Mouse (Mus musculus) limb, embryonic 13.5 days (tissue): ENCODE measurements around the gene Tom1l2. TPM values are rescaled to one million over a fixed set of nuclear protein-coding genes. Genes with fewer than 3 reads are reported as not detected.

Experiments used
- ATAC-seq: fragments of 200-750 bp; cut with Nextera tagmentation; 2 replicates; pipeline ENCODE4 v1.8.0; 2017; ENCODE audit warnings: low read depth, moderate number of reproducible peaks, moderate TSS enrichment; ENCODE audit not compliant: low FRiP score
- H3K27ac ChIP-seq: fragments of 300-500 bp; sonication (generic); 2 replicates; pipeline ENCODE4 v1.5.1; 2015; ENCODE audit warnings: inconsistent platforms, mild to moderate bottlenecking, moderate library complexity
- H3K27me3 ChIP-seq: fragments of 300-500 bp; sonication (generic); 2 replicates; pipeline ENCODE4 v1.6.1; 2015; ENCODE audit warnings: mild to moderate bottlenecking, inconsistent platforms
- H3K36me3 ChIP-seq: fragments of 300-500 bp; sonication (generic); 2 replicates; pipeline ENCODE4 v1.6.1; 2015; ENCODE audit warnings: inconsistent platforms, mild to moderate bottlenecking, moderate library complexity
- H3K4me1 ChIP-seq: fragments of 300-500 bp; sonication (generic); 2 replicates; pipeline ENCODE4 v1.6.1; 2015; ENCODE audit warnings: inconsistent platforms
- H3K4me2 ChIP-seq: fragments of 300-500 bp; sonication (generic); replicated peaks from 2 replicates; pipeline ENCODE4 v1.6.1; 2015; ENCODE audit warnings: inconsistent platforms, mild to moderate bottlenecking, moderate library complexity
- H3K4me3 ChIP-seq: fragments of 300-500 bp; sonication (generic); 2 replicates; pipeline ENCODE4 v1.5.1; 2015; ENCODE audit warnings: moderate library complexity, mild to moderate bottlenecking, inconsistent platforms
- H3K9ac ChIP-seq: fragments of 300-500 bp; sonication (generic); 2 replicates; pipeline ENCODE4 v1.6.1; 2015; ENCODE audit warnings: mild to moderate bottlenecking, inconsistent platforms
- H3K9me3 ChIP-seq: fragments of 300-500 bp; sonication (generic); 2 replicates; pipeline ENCODE4 v1.6.1; 2016; ENCODE audit warnings: inconsistent platforms
- WGBS: fragments of 180-500 bp; shearing (Covaris S2); methylation state at CpG from one replicate; pipeline ENCODE4 v1.1.7; 2015; 5-methylcytosine and 5-hydroxymethylcytosine counted together
- polyA plus RNA-seq: library from polyadenylated mRNA; unstranded; fragments of >200 nt; fragmentation: Nextera tagmentation; extraction: Ambion mirVana; gene quantifications from 2 replicates; pipeline ENCODE4 v1.2.1, GENCODE M21; 2015

The Tom1l2 gene
- polyA plus RNA-seq, 1 experiment from 2014 or later: 27.9 TPM

DNA sequence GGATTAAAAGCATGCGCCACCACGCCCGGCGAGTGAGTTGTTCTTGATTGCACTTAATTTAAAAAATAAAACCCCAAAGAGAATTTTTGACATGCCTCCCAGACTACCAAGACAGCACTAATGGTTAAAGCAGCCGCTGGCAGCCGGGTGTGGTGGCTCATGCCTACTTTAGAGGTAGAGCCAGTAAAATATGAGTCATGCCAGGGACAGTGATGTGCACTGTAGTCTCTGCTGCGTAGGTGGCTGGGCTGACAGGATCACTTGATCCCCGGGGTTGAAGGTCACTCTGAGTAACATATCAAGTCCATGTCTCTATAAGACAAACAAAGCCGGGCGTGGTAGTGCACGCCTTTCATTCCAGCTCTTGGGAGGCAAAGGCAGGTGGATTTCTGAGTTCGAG lies 13.3 kb downstream of the Tom1l2 start:
- Histone ChIP-seq H3K4me3 (no peak overlapping the region), H3K27me3 (no peaks in the 10 kb centered on the region), H3K9me3 (no peaks in the 10 kb centered on the region), H3K27ac (no peak overlapping the region), H3K4me2 (no peak overlapping the region), H3K4me1 (peaks cover 10% of the 10 kb centered on the region), H3K9ac (no peak overlapping the region), H3K36me3 (peaks cover 5% of the 10 kb centered on the region; the same call in 1 of the 2 replicates)
- WGBS: 94% methylated on average over 12 of the region's 12 CpGs
- ATAC-seq: no peak

DNA sequence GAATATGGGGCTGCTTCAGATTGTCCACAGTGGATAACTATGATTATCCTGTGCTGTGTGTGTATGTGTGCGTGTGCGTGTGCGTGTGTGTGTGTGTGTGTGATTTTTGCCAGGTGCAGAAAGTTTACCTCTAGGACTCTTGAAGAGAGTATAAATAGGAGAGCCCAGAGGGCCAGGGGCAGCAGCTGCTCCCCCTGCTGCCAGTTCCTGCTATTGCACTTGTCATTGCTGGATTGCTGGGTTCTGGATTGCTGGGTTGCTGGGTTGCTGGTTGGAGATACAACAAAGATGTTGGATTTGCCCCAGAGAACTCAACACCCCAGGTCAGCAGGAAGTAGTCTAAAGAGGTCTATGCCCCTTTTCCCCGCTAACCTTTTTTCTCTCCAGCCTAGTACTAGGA lies 14.4 kb downstream of the Tom1l2 start:
- Histone ChIP-seq H3K36me3 (peaks cover 5% of the 10 kb centered on the region; the same call in 1 of the 2 replicates), H3K27me3 (no peaks in the 10 kb centered on the region), H3K4me1 (peaks cover 15% of the 10 kb centered on the region), H3K9ac (no peak overlapping the region), H3K9me3 (no peaks in the 10 kb centered on the region), H3K4me3 (no peak overlapping the region), H3K4me2 (no peak overlapping the region), H3K27ac (no peak overlapping the region)
- 69% methylated on average over 4 of the region's 4 CpGs for WGBS
- ATAC-seq: no peak

DNA sequence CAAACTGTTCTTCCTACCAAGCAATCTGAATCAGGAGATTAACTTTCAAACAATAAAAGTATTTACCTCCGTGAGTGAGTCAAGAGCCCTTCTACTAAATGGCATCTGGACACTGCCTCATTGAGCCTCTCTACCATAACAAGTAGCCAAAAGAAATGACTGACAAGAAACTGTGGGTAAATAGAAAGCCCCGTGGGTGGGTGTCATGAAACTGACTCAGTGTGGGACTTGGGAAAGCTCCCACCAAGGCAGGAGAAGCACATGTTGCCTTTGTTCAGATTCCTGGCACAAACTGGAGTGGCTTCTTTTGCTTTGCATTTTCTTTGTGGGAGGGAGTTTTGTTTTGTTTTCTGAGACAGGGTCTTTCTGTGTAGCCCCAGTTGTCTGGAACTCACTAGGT lies 16.9 kb downstream of the Tom1l2 start:
- Histone ChIP-seq H3K9me3 (no peaks in the 10 kb centered on the region), H3K27ac (no peak overlapping the region), H3K4me1 (peaks cover 6% of the 10 kb centered on the region; the same call in 1 of the 2 replicates), H3K27me3 (no peaks in the 10 kb centered on the region), H3K9ac (no peak overlapping the region), H3K4me3 (no peak overlapping the region), H3K36me3 (peaks cover 5% of the 10 kb centered on the region; the same call in 1 of the 2 replicates), H3K4me2 (no peak overlapping the region)
- no peak for ATAC-seq
- 79% methylated on average over 2 of the region's 2 CpGs for WGBS

DNA sequence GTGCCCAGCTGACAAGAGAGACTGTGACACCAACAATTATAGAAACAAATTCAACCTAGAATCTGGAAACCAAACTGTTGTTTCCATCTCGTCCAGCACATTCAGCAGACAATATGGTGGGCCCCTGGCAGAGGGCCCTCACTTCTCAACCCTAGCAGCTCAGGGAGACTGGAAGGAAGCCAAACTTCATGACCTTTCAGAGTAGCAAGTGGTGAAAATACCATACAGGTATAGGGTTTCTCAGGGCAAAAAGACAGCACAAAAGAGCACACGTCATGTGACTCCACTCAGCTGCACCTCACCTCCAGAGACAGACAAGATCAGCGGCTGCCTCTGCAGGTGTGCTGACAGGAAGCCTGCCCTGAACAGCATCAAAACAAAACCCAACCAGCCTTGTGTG lies 18.6 kb downstream of the Tom1l2 start:
- no peak for ATAC-seq
- H3K27me3 ChIP-seq: no peaks in the 10 kb centered on the region
- no peak overlapping the region for H3K27ac ChIP-seq
- no peak overlapping the region for H3K4me2 ChIP-seq
- H3K4me3 ChIP-seq: no peak overlapping the region
- peaks cover 5% of the 10 kb centered on the region; the same call in 1 of the 2 replicates for H3K36me3 ChIP-seq
- H3K4me1 ChIP-seq: peaks cover 6% of the 10 kb centered on the region; the same call in 1 of the 2 replicates
- no peaks in the 10 kb centered on the region for H3K9me3 ChIP-seq
- no peak overlapping the region for H3K9ac ChIP-seq
- 65% methylated on average over 3 of the region's 3 CpGs for WGBS

DNA sequence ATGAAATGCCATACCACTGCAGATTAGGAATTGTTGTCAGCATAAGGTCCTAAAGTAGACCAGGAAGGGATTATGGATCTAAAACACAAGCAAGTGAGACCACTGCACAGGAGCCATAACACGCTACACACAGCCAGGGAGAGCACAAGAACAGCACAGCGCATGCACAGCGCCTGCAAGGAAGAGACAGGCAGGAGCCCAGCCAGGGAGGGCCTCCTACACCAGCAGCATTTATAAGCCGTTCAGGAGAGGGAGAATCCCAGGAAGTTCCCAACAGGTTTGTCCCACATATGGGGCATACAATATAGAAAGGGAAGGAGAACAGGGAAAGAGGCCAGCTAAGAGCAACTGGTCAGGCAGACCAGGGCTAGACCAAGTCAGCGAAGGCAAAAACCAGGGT lies 19.2 kb downstream of the Tom1l2 start:
- Histone ChIP-seq H3K4me1 (peaks cover 6% of the 10 kb centered on the region; the same call in 1 of the 2 replicates), H3K9me3 (no peaks in the 10 kb centered on the region), H3K4me3 (no peak overlapping the region), H3K36me3 (peaks cover 5% of the 10 kb centered on the region; the same call in 1 of the 2 replicates), H3K4me2 (no peak overlapping the region), H3K9ac (no peak overlapping the region), H3K27me3 (no peaks in the 10 kb centered on the region), H3K27ac (no peak overlapping the region)
- 77% methylated on average over 5 of the region's 5 CpGs for WGBS
- no peak for ATAC-seq

DNA sequence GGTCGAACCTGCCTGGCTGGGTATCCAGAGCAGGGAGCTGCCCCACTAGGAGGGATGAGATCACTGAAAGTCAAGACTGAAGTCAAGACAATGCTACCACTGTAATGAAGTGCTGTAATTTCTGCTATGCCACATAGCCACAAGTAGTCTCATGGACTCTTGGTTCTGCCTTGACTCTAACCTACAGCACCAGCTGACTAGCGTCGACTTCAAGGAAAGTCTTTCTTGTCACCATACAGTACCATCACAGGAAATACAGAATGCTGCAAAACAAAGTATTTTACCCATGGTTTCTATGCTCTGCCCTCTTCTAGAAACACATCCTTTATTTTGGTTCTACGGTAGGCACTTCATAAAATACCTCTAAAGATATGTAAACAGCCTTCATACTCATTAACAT lies 22.2 kb downstream of the Tom1l2 start:
- Histone ChIP-seq H3K9me3 (no peaks in the 10 kb centered on the region), H3K27me3 (no peaks in the 10 kb centered on the region), H3K4me3 (no peak overlapping the region), H3K9ac (no peak overlapping the region), H3K4me1 (peaks cover 6% of the 10 kb centered on the region; the same call in 1 of the 2 replicates), H3K36me3 (no peaks in the 10 kb centered on the region), H3K4me2 (no peak overlapping the region), H3K27ac (no peak overlapping the region)
- 82% methylated on average over 4 of the region's 4 CpGs for WGBS
- no peak for ATAC-seq

DNA sequence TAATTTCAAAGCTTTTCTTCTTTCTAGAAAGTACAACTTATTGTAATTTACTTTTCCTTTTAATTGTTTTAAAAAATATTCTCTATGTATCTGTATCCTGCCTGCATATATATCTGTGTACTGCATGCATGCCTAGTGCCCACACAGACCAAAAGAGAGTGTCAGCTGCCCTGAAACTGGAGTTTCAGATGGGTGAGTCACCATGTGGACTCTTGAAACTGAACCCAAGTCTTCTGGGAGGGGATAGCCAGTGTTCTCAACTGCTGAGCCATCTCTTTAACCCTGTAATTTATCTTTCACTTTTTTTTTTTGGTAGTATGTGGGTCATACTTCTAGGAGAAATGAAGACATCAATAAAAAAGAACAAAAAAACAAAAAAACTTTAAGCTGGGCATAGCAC lies 29.0 kb downstream of the Tom1l2 start:
- peaks cover 30% of the 10 kb centered on the region for H3K4me1 ChIP-seq
- no peak overlapping the region for H3K9ac ChIP-seq
- no peaks in the 10 kb centered on the region for H3K36me3 ChIP-seq
- H3K4me2 ChIP-seq: no peak overlapping the region
- no peak overlapping the region for H3K27ac ChIP-seq
- no peak overlapping the region for H3K4me3 ChIP-seq
- no peaks in the 10 kb centered on the region for H3K27me3 ChIP-seq
- no peak for ATAC-seq
- no peaks in the 10 kb centered on the region for H3K9me3 ChIP-seq

DNA sequence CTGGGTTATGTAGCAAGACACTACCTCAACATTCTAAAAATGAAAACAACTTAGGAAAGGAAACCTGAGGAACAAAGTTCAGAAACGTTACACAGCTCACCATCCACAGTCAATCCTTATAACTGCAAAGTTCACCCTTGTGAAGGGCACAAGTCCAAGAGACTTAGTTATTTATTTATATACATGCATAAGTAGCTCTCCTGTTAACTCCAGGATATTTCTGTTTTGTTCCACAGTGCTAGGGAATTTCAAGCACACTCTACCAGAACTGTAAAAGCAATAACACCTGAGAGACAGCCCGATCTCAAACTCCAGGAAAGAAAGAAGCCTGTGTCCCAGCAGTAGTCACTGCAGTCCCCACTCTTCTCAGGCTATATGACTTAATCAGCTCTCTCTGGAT lies 31.3 kb downstream of the Tom1l2 start:
- Histone ChIP-seq H3K4me3 (no peak overlapping the region), H3K27ac (peak overlapping the region; percentile 7; the same call in 1 of the 2 replicates), H3K4me1 (peaks cover 53% of the 10 kb centered on the region), H3K27me3 (no peaks in the 10 kb centered on the region), H3K9me3 (no peaks in the 10 kb centered on the region), H3K4me2 (no peak overlapping the region), H3K36me3 (no peaks in the 10 kb centered on the region), H3K9ac (no peak overlapping the region)
- no peak for ATAC-seq
- 42% methylated on average over 2 of the region's 2 CpGs for WGBS

DNA sequence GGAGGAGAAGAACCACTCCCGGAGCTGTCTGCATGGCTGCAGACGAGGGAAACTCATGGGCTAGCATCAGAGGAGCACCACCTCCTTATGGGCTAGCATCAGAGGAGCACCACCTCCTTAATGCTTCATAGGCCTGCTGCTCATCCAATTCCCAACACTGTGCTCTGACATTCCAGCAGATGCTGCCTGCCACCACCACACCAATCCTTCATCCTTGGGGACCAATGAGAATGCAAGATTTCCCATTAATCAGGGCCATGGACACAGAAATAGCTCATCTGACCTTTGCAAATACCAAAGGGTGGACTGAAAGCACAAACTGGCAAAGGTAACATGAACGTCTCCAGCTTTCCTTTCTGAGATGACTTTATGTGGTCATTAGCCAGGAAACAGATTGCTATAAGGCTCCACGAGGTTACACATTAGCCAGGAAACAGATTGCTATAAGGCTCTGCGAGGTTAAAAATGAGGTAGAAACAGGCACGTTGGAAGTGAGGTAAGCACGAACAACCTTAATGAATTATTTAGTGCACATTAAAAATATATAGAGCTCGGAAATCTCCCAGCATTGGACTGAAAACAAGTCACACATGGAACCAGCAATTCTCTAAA lies 32.2 kb downstream of the Tom1l2 start:
- Histone ChIP-seq H3K27ac (no peak overlapping the region), H3K4me3 (no peak overlapping the region), H3K9ac (no peak overlapping the region), H3K27me3 (no peaks in the 10 kb centered on the region), H3K4me2 (no peak overlapping the region), H3K9me3 (no peaks in the 10 kb centered on the region), H3K36me3 (no peaks in the 10 kb centered on the region), H3K4me1 (peaks cover 59% of the 10 kb centered on the region)
- WGBS: 41% methylated on average over 8 of the region's 8 CpGs
- ATAC-seq: no peak

DNA sequence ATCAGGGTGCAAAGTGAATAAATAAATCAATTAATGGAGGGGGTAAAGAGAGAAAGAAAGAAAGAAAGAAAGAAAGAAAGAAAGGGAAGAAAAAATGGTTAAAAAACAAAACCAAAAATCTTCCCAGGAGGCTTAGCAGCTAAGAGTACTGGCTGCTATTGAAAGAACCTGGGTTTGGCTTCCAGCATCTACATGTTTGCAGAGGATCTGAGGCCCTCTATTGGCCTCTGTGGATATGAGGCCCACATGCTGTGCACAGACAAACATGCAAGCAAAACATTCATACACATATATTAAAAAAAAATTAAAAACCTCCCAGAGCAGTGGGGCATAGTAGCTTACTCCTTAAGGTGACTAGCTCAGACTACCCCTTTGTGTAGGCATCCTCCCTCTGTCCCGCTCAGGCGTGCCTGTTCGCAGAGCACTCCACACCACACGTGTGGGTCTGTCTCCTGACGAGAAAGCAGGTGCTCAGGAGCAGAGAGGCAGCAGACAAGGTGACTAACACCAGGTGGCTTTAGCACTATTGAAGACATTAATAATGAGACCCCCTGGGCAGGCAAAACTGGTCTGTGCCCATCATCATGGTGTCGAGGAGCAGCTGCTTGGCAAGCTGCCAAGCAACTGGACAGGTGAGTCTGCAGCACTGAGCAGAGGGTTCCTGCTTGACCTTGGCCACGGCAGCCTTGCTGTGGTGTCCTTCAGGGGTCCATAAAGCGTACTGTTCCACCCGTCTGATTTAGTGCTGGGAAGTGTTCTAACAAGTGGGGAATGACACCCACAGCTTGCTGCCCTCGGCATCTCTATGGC lies 33.2 kb downstream of the Tom1l2 start:
- Histone ChIP-seq H3K4me1 (peaks cover 59% of the 10 kb centered on the region), H3K27me3 (no peaks in the 10 kb centered on the region), H3K9ac (no peak overlapping the region), H3K27ac (no peak overlapping the region), H3K9me3 (no peaks in the 10 kb centered on the region), H3K36me3 (no peaks in the 10 kb centered on the region), H3K4me3 (no peak overlapping the region), H3K4me2 (no peak overlapping the region)
- no peak for ATAC-seq
- WGBS: 51% methylated on average over 10 of the region's 10 CpGs

DNA sequence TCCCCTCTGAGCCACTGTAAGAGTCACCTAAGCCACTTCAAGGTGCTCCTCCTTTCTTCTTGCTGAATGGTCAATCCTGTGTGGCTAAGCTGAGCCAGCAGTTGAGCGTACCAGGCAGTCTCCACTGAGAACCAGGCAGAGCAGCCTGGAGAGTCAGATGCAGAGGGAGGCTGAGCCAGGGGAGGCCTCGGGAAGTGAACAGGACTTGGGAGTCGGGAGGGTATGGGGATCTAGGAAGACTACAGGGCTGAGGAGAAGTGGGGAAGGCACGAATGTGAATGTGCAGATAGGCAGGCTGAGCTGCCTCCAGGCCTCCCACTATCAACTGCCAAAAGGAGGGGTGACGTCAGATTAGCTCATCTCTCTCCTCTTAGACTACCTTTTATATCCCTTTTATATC lies 34.0 kb downstream of the Tom1l2 start:
- WGBS: 59% methylated on average over 5 of the region's 5 CpGs
- Histone ChIP-seq H3K9ac (no peak overlapping the region), H3K27me3 (no peaks in the 10 kb centered on the region), H3K27ac (no peak overlapping the region), H3K4me1 (peaks cover 59% of the 10 kb centered on the region), H3K4me3 (no peak overlapping the region), H3K4me2 (no peak overlapping the region), H3K36me3 (no peaks in the 10 kb centered on the region), H3K9me3 (no peaks in the 10 kb centered on the region)
- no peak for ATAC-seq

DNA sequence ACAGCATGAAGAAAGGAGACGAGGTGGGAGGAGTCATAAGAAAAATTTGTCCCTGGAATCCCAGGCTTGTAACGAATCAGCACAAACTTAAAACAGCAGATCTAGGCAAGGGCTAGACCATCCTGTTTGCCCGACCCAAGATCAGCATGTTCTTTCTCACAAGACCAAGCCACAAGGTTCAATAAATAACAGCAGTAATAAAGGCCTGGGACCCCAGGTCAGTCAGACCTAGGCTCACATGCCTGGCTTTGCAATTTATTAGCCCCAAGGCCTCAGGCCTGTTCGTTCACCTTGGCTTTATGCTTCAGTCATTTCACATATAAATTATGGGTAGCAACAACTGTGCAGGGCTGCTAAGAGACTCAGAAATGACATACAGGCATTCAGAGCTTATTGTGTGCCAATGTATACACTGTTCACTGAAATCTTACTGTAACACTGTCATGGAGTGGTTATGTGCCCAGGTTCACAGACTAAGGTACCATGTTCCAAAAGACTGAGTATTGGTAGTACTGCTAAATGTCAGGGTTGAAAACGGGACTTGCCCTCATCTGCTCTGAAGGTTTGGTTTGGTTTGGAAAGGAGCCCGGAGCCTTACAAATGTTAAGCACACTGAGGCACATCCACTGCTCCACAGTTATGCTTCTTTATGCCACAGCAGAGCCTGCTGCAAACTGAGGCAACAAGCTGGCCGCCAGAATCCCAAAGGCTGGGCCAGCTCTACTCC lies 35.2 kb downstream of the Tom1l2 start:
- Histone ChIP-seq H3K36me3 (peaks cover 5% of the 10 kb centered on the region; the same call in 1 of the 2 replicates), H3K9me3 (no peaks in the 10 kb centered on the region; the same call in 1 of the 2 replicates), H3K9ac (peak overlapping the region; percentile 5; the same call in 1 of the 2 replicates), H3K4me2 (no peak overlapping the region; the same call in 1 of the 2 replicates), H3K4me1 (peaks cover 61% of the 10 kb centered on the region), H3K27ac (peak overlapping the region; percentile 53), H3K4me3 (no peak overlapping the region), H3K27me3 (no peaks in the 10 kb centered on the region)
- ATAC-seq: no peak
- whole genome bisulfite sequencing: 49% methylated on average over 7 of the region's 7 CpGs
